Mouse (Mus musculus): ENCODE results near the gene Tgtp2.
A peak's percentile ranks its signal among the peaks of the same experiment; 100 is the strongest.

Gene Tgtp2

GRCm38 (mm10) chr11:49063713-49064469 lies at the start of gene Tgtp2:
Gene Tgtp2, minus strand, starts transcription at chr11:49064206.
- peak; percentile 73 for DNase-seq (ENCODE audit: low read depth, low spot score)

GRCm38 (mm10) chr11:49112624-49113219 lies 48.7 kb upstream of the Tgtp2 start:
- DNase-seq (ENCODE audit: low read depth, low spot score) = no peak

- no peak for DNase-seq (ENCODE audit: low read depth, low spot score)
Measured at GRCm38 (mm10) chr11:49111000-49111399, 47.0 kb upstream of the Tgtp2 start.

GRCm38 (mm10) chr11:49108833-49109232 lies 44.8 kb upstream of the Tgtp2 start:
- peak; percentile 84 for DNase-seq (ENCODE audit: low read depth, low spot score)

GRCm38 (mm10) chr11:49107650-49108537 lies 43.9 kb upstream of the Tgtp2 start:
- DNase-seq (ENCODE audit: low read depth, low spot score) = peak; percentile 2

- DNase-seq (ENCODE audit: low read depth, low spot score) = no peak
Measured at GRCm38 (mm10) chr11:49105752-49106151, 41.7 kb upstream of the Tgtp2 start.

- peak; percentile 95 for DNase-seq (ENCODE audit: low read depth, low spot score)
Measured at GRCm38 (mm10) chr11:49103047-49103693, 39.2 kb upstream of the Tgtp2 start.

GRCm38 (mm10) chr11:49101500-49101899 lies 37.5 kb upstream of the Tgtp2 start:
- no peak for DNase-seq (ENCODE audit: low read depth, low spot score)

- peak; percentile 73 for DNase-seq (ENCODE audit: low read depth, low spot score)
Measured at GRCm38 (mm10) chr11:49100409-49100808, 36.4 kb upstream of the Tgtp2 start.

- no peak for DNase-seq (ENCODE audit: low read depth, low spot score)
Measured at GRCm38 (mm10) chr11:49095367-49095766, 31.4 kb upstream of the Tgtp2 start.

- peak; percentile 70 for DNase-seq (ENCODE audit: low read depth, low spot score)
Measured at GRCm38 (mm10) chr11:49093861-49094660, 30.1 kb upstream of the Tgtp2 start.

GRCm38 (mm10) chr11:49092786-49093185 lies 28.8 kb upstream of the Tgtp2 start:
- DNase-seq (ENCODE audit: low read depth, low spot score) = peak; percentile 43

- DNase-seq (ENCODE audit: low read depth, low spot score) = no peak
Measured at GRCm38 (mm10) chr11:49092053-49092586, 28.1 kb upstream of the Tgtp2 start.

- no peak for DNase-seq (ENCODE audit: low read depth, low spot score)
Measured at GRCm38 (mm10) chr11:49091171-49091570, 27.2 kb upstream of the Tgtp2 start.

- DNase-seq (ENCODE audit: low read depth, low spot score) = peak; percentile 64
Measured at GRCm38 (mm10) chr11:49090551-49090950, 26.5 kb upstream of the Tgtp2 start.

GRCm38 (mm10) chr11:49089735-49090507 lies 25.9 kb upstream of the Tgtp2 start:
- DNase-seq (ENCODE audit: low read depth, low spot score) = peak; percentile 60

GRCm38 (mm10) chr11:49088990-49089652 lies 25.1 kb upstream of the Tgtp2 start:
- peak; percentile 57 for DNase-seq (ENCODE audit: low read depth, low spot score)

- peak; percentile 74 for DNase-seq (ENCODE audit: low read depth, low spot score)
Measured at GRCm38 (mm10) chr11:49087830-49088616, 24.0 kb upstream of the Tgtp2 start.
